Mouse (Mus musculus): Measurements from ENCODE around the gene Pigc. TPM values are rescaled to one million over a fixed set of nuclear protein-coding genes. Genes with fewer than 3 reads are reported as not detected.

Pigc gene
- polyA plus RNA-seq, 1 experiment, result not detected

- WGBS, result 28% methylated on average over 10 of the region's 10 CpGs
- no peak for TF ChIP-seq CTCF (IDR thresholded peaks at IDR 0.05; ENCODE audit: insufficient read depth, low read depth, low read length)
- TF ChIP-seq POLR2A (IDR thresholded peaks at IDR 0.05; ENCODE audit: insufficient read depth, low read depth, low read length), result no peak
- H3K27ac ChIP-seq (ENCODE audit: insufficient read depth, low read depth, low read length), result no peak overlapping the region
- peaks cover 2% of the 10 kb centered on the region; the same call in 1 of the 2 replicates for H3K4me1 ChIP-seq (ENCODE audit: control insufficient read depth, insufficient read depth, low read length)
- H3K4me3 ChIP-seq (ENCODE audit: insufficient read depth, low read depth, low read length), result no peak overlapping the region
These were observed 37.2 kb upstream of the Pigc start for GRCm38 (mm10) chr1:161931817-161932216.

GRCm38 (mm10) chr1:161932286-161932685 is 36.7 kb upstream of the Pigc start:
- no peak for TF ChIP-seq POLR2A (IDR thresholded peaks at IDR 0.05; ENCODE audit: insufficient read depth, low read depth, low read length)
- TF ChIP-seq CTCF (IDR thresholded peaks at IDR 0.05; ENCODE audit: insufficient read depth, low read depth, low read length), result no peak
- 72% methylated on average over 4 of the region's 4 CpGs for WGBS
- no peak overlapping the region for H3K4me3 ChIP-seq (ENCODE audit: insufficient read depth, low read depth, low read length)
- no peak overlapping the region for H3K27ac ChIP-seq (ENCODE audit: insufficient read depth, low read depth, low read length)
- H3K4me1 ChIP-seq (ENCODE audit: control insufficient read depth, insufficient read depth, low read length), result peaks cover 2% of the 10 kb centered on the region; the same call in 1 of the 2 replicates

DNA sequence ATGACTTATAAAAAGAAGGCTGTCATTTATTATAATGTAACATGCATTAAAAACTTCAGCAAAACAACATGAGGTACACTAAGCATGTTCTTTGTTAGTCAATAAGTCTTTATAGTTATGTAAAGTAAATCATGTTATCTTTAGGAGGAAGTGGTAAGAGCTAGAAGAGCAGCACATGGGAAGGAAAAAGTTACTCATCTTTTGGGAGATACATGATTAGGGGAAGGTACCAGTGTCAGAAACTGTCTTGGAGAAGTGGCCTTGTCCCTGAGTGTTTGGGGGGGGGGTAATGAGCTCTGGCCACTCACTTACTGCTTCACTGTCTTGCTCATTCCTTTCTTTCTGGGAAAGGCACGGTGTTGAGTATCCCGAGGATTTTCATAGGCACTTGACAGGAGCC is 26.9 kb upstream of the Pigc start:
- no peak overlapping the region for H3K4me3 ChIP-seq (ENCODE audit: insufficient read depth, low read depth, low read length)
- no peak overlapping the region for H3K27ac ChIP-seq (ENCODE audit: insufficient read depth, low read depth, low read length)
- no peak for TF ChIP-seq CTCF (IDR thresholded peaks at IDR 0.05; ENCODE audit: insufficient read depth, low read depth, low read length)
- TF ChIP-seq POLR2A (IDR thresholded peaks at IDR 0.05; ENCODE audit: insufficient read depth, low read depth, low read length), result no peak
- H3K4me1 ChIP-seq (ENCODE audit: control insufficient read depth, insufficient read depth, low read length), result no peaks in the 10 kb centered on the region
- WGBS, result 90% methylated on average over 2 of the region's 2 CpGs

- Histone ChIP-seq H3K27ac (ENCODE audit: insufficient read depth, low read depth, low read length) (no peak overlapping the region), H3K4me3 (ENCODE audit: insufficient read depth, low read depth, low read length) (no peak overlapping the region), H3K4me1 (ENCODE audit: control insufficient read depth, insufficient read depth, low read length) (no peaks in the 10 kb centered on the region)
- TF ChIP-seq POLR2A (IDR thresholded peaks at IDR 0.05; ENCODE audit: insufficient read depth, low read depth, low read length) (no peak), CTCF (IDR thresholded peaks at IDR 0.05; ENCODE audit: insufficient read depth, low read depth, low read length) (no peak)
- WGBS, result 72% methylated on average over 5 of the region's 5 CpGs
These were observed 17.8 kb upstream of the Pigc start for GRCm38 (mm10) chr1:161951009-161951779.

GRCm38 (mm10) chr1:161952599-161952998 is 16.4 kb upstream of the Pigc start:
- Histone ChIP-seq H3K4me1 (ENCODE audit: control insufficient read depth, insufficient read depth, low read length) (no peaks in the 10 kb centered on the region), H3K4me3 (ENCODE audit: insufficient read depth, low read depth, low read length) (no peak overlapping the region), H3K27ac (ENCODE audit: insufficient read depth, low read depth, low read length) (no peak overlapping the region)
- 44% methylated on average over 1 of the region's 1 CpGs for WGBS
- no peak for TF ChIP-seq CTCF (IDR thresholded peaks at IDR 0.05; ENCODE audit: insufficient read depth, low read depth, low read length)
- no peak for TF ChIP-seq POLR2A (IDR thresholded peaks at IDR 0.05; ENCODE audit: insufficient read depth, low read depth, low read length)

GRCm38 (mm10) chr1:161955846-161956245 is 13.1 kb upstream of the Pigc start:
- Histone ChIP-seq H3K4me1 (ENCODE audit: control insufficient read depth, insufficient read depth, low read length) (no peaks in the 10 kb centered on the region), H3K27ac (ENCODE audit: insufficient read depth, low read depth, low read length) (no peak overlapping the region), H3K4me3 (ENCODE audit: insufficient read depth, low read depth, low read length) (no peak overlapping the region)
- TF ChIP-seq CTCF (IDR thresholded peaks at IDR 0.05; ENCODE audit: insufficient read depth, low read depth, low read length) (no peak), POLR2A (IDR thresholded peaks at IDR 0.05; ENCODE audit: insufficient read depth, low read depth, low read length) (no peak)
- whole genome bisulfite sequencing, result 78% methylated on average over 5 of the region's 5 CpGs

DNA sequence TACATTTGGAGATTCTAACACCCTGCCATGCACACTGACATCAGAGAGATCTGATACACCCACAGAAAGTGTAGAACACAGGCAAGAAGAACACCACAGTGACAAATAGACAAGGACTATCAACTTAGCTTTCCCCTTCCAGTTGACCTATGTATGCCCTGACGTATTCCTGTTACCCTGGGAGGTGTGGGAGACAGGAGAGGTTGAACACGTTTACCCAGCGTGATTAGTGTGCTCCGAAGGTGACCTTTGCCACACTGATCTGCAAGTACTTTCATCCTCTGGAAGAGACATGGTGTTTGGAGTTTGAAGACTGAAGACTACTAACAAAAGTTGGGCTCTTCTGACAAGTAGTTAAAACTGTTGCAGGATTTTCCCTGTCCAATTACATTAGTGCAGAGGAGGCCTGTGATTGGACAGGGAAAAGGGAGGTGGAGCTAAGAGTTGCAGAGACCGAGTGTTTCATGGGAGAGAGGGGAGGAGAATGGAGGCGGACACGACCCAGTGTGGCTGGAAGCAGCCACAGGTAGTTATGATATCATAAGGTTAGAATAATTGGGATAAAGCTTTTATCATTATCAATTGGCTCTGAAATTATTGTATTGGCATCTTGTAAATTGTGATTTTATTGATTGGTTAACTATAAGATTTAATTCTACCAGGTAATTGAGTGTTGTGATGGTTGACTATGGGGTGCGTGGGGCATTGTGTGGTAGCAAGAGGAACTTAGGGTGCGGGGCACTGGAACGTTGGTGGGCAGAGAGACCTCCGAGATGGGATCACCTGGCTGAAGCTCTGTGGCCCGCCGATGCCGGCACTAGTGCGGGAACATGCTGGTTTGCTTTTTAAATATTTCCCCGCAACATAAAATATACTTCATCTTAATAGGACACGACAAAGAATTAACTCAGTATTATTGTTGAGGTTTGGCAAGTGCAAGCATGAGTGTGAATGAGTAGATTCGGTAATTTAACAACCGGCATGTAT is 10.7 kb upstream of the Pigc start:
- TF ChIP-seq CTCF (IDR thresholded peaks at IDR 0.05; ENCODE audit: insufficient read depth, low read depth, low read length) (no peak), POLR2A (IDR thresholded peaks at IDR 0.05; ENCODE audit: insufficient read depth, low read depth, low read length) (no peak)
- Histone ChIP-seq H3K4me3 (ENCODE audit: insufficient read depth, low read depth, low read length) (no peak overlapping the region), H3K27ac (ENCODE audit: insufficient read depth, low read depth, low read length) (no peak overlapping the region), H3K4me1 (ENCODE audit: control insufficient read depth, insufficient read depth, low read length) (no peaks in the 10 kb centered on the region)
- WGBS, result 84% methylated on average over 19 of the region's 19 CpGs

GRCm38 (mm10) chr1:161962465-161963377 is 6.3 kb upstream of the Pigc start:
- no peak overlapping the region for H3K4me3 ChIP-seq (ENCODE audit: insufficient read depth, low read depth, low read length)
- WGBS, result 58% methylated on average over 3 of the region's 3 CpGs
- H3K27ac ChIP-seq (ENCODE audit: insufficient read depth, low read depth, low read length), result no peak overlapping the region
- TF ChIP-seq CTCF (IDR thresholded peaks at IDR 0.05; ENCODE audit: insufficient read depth, low read depth, low read length) (no peak), POLR2A (IDR thresholded peaks at IDR 0.05; ENCODE audit: insufficient read depth, low read depth, low read length) (no peak)
- no peaks in the 10 kb centered on the region for H3K4me1 ChIP-seq (ENCODE audit: control insufficient read depth, insufficient read depth, low read length)
